Mouse (Mus musculus) MEL (cell line): ENCODE data around the gene Zfp335. TPM values are rescaled to one million over a fixed set of nuclear protein-coding genes. Genes with fewer than 3 reads are reported as not detected.
A peak's percentile ranks its signal among the peaks of the same experiment; 100 is the strongest.

ENCODE experiments used
- DNase-seq: peaks from one replicate; pipeline ENCODE4 v3.0.0; 2011; ENCODE audit warnings: low read depth, low spot score
- H3K27ac ChIP-seq: 2 replicates; pipeline ENCODE4 v1.5.1; 2012; ENCODE audit warnings: low read depth, mild to moderate bottlenecking, control low read depth, low read length, moderate library complexity; ENCODE audit not compliant: control insufficient read depth
- H3K27me3 ChIP-seq, 2 experiments: fragments of 150-350 bp in 1 of 2; sonication (generic) in 1 of 2; 2 replicates each; pipeline ENCODE4 v1.6.1; 2012; ENCODE audit warnings: low read length in 2 of 2, mild to moderate bottlenecking in 2 of 2, improper control_type of control experiment in 1 of 2, moderate library complexity in 1 of 2; ENCODE audit not compliant: insufficient read depth in 2 of 2, control insufficient read depth in 1 of 2
- H3K36me3 ChIP-seq, 2 experiments: 2 replicates each; pipeline ENCODE4 v1.6.1; 2012 to 2014; ENCODE audit warnings: low read length in 2 of 2, improper control_type of control experiment in 1 of 2, inconsistent platforms in 1 of 2, mild to moderate bottlenecking in 1 of 2; ENCODE audit not compliant: insufficient read depth in 2 of 2, control insufficient read depth in 1 of 2
- H3K4me1 ChIP-seq, 2 experiments: fragments of 150-350 bp in 1 of 2; sonication (generic) in 1 of 2; 2 replicates each; pipeline ENCODE4 v1.6.1; 2012; ENCODE audit warnings: low read length in 2 of 2, improper control_type of control experiment in 1 of 2, mild to moderate bottlenecking in 1 of 2; ENCODE audit not compliant: insufficient read depth in 2 of 2, control insufficient read depth in 1 of 2
- H3K4me3 ChIP-seq, 2 experiments: fragments of 150-350 bp in 1 of 2; sonication (generic) in 1 of 2; 2 replicates each; pipeline ENCODE4 v1.5.1; 2012; ENCODE audit warnings: low read depth in 2 of 2, low read length in 2 of 2, mild to moderate bottlenecking in 2 of 2, moderate library complexity in 2 of 2, control low read depth in 1 of 2, improper control_type of control experiment in 1 of 2; ENCODE audit not compliant: control insufficient read depth in 1 of 2, insufficient read depth in 1 of 2
- H3K79me2 ChIP-seq: 2 replicates; pipeline ENCODE4 v1.6.1; 2012; ENCODE audit warnings: mild to moderate bottlenecking, low read length, moderate library complexity; ENCODE audit not compliant: control insufficient read depth, poor library complexity, insufficient read depth
- H3K9ac ChIP-seq: 2 replicates; pipeline ENCODE4 v1.6.1; 2012; ENCODE audit warnings: low read depth, mild to moderate bottlenecking, control low read depth, low read length, moderate library complexity; ENCODE audit not compliant: control insufficient read depth, poor library complexity, severe bottlenecking
- H3K9me3 ChIP-seq: fragments of 150-350 bp; sonication (generic); replicated peaks from 2 replicates; pipeline ENCODE4 v1.6.1; 2012; ENCODE audit warnings: mild to moderate bottlenecking, low read length, improper control_type of control experiment, moderate library complexity; ENCODE audit not compliant: insufficient read depth
- BHLHE40 ChIP-seq: IDR thresholded peaks from 2 replicates; pipeline ENCODE4 v1.6.1; 2012; ENCODE audit warnings: low read depth, mild to moderate bottlenecking, inconsistent platforms, low read length, improper control_type of control experiment, borderline replicate concordance
- E2F4 ChIP-seq: IDR thresholded peaks from 2 replicates; pipeline ENCODE4 v1.6.1; 2011; ENCODE audit warnings: low read depth, low read length, improper control_type of control experiment, borderline replicate concordance
- ELF1 ChIP-seq: IDR thresholded peaks from 2 replicates; pipeline ENCODE4 v1.6.1; 2014; ENCODE audit warnings: low read depth, mild to moderate bottlenecking, inconsistent platforms, low read length, improper control_type of control experiment, moderate library complexity
- EP300 ChIP-seq, 2 experiments: IDR thresholded peaks; 2 replicates each; pipeline ENCODE4 v1.6.1; 2011; ENCODE audit warnings: improper control_type of control experiment in 2 of 2, low read length in 2 of 2, low read depth in 1 of 2, mild to moderate bottlenecking in 1 of 2
- GABPA ChIP-seq: IDR thresholded peaks from 2 replicates; pipeline ENCODE4 v1.6.1; 2012; ENCODE audit warnings: low read depth, mild to moderate bottlenecking, inconsistent platforms, low read length, improper control_type of control experiment, moderate library complexity
- HCFC1 ChIP-seq: IDR thresholded peaks from 2 replicates; pipeline ENCODE4 v1.6.1; 2012; ENCODE audit warnings: low read depth, mild to moderate bottlenecking, inconsistent platforms, low read length, improper control_type of control experiment, moderate library complexity
- JUND ChIP-seq: IDR thresholded peaks from 2 replicates; pipeline ENCODE4 v1.6.1; 2011; ENCODE audit warnings: low read depth, mild to moderate bottlenecking, improper control_type of control experiment, low read length
- KAT2A ChIP-seq: conservative IDR thresholded peaks from 2 replicates; pipeline ENCODE4 v1.6.1; 2012; ENCODE audit warnings: low read depth, low read length, improper control_type of control experiment, inconsistent platforms
- MAFK ChIP-seq: IDR thresholded peaks from 2 replicates; pipeline ENCODE4 v1.6.1; 2011; ENCODE audit warnings: low read depth, mild to moderate bottlenecking, low read length, improper control_type of control experiment, borderline replicate concordance
- MAX ChIP-seq: IDR thresholded peaks from 2 replicates; pipeline ENCODE4 v1.6.1; 2011; ENCODE audit warnings: low read length, improper control_type of control experiment
- MAZ ChIP-seq: IDR thresholded peaks from 2 replicates; pipeline ENCODE4 v1.6.1; 2012; ENCODE audit warnings: low read depth, mild to moderate bottlenecking, inconsistent platforms, low read length, improper control_type of control experiment
- MXI1 ChIP-seq: IDR thresholded peaks from 2 replicates; pipeline ENCODE4 v1.6.1; 2011; ENCODE audit warnings: mild to moderate bottlenecking, low read depth, low read length, improper control_type of control experiment
- MYB ChIP-seq: IDR thresholded peaks from 2 replicates; pipeline ENCODE4 v1.6.1; 2011; ENCODE audit warnings: mild to moderate bottlenecking, low read depth, low read length, improper control_type of control experiment
- NELFE ChIP-seq: IDR thresholded peaks from 2 replicates; pipeline ENCODE4 v1.6.1; 2011; ENCODE audit warnings: low read depth, low read length, improper control_type of control experiment
- SIN3A ChIP-seq: IDR thresholded peaks from 2 replicates; pipeline ENCODE4 v1.6.1; 2012; ENCODE audit warnings: low read length, improper control_type of control experiment, inconsistent platforms
- SMC3 ChIP-seq: IDR thresholded peaks from 2 replicates; pipeline ENCODE4 v1.6.1; 2011; ENCODE audit warnings: low read depth, low read length, improper control_type of control experiment
- TCF12 ChIP-seq: IDR thresholded peaks from 2 replicates; pipeline ENCODE4 v1.6.1; 2014; ENCODE audit warnings: low read depth, mild to moderate bottlenecking, inconsistent platforms, low read length, improper control_type of control experiment, moderate library complexity
- UBTF ChIP-seq: IDR thresholded peaks from 2 replicates; pipeline ENCODE4 v1.6.1; 2012; ENCODE audit warnings: low read depth, mild to moderate bottlenecking, inconsistent platforms, low read length, improper control_type of control experiment, moderate library complexity, borderline replicate concordance; ENCODE audit not compliant: insufficient read depth
- USF1 ChIP-seq: IDR thresholded peaks from 2 replicates; pipeline ENCODE4 v1.6.1; 2014; ENCODE audit warnings: low read depth, mild to moderate bottlenecking, inconsistent platforms, low read length, improper control_type of control experiment, moderate library complexity
- USF2 ChIP-seq, 2 experiments: IDR thresholded peaks; 2 replicates each; pipeline ENCODE4 v1.6.1; 2011 to 2012; ENCODE audit warnings: improper control_type of control experiment in 2 of 2, low read length in 2 of 2, borderline replicate concordance in 1 of 2, inconsistent platforms in 1 of 2, low read depth in 1 of 2, mild to moderate bottlenecking in 1 of 2; ENCODE audit not compliant: insufficient read depth in 1 of 2
- ZC3H11A ChIP-seq: IDR thresholded peaks from 2 replicates; pipeline ENCODE4 v1.6.1; 2012; ENCODE audit warnings: low read depth, mild to moderate bottlenecking, inconsistent platforms, low read length, improper control_type of control experiment
- ZMIZ1 ChIP-seq: IDR thresholded peaks from 2 replicates; pipeline ENCODE4 v1.6.1; 2012; ENCODE audit warnings: low read depth, mild to moderate bottlenecking, inconsistent platforms, low read length, improper control_type of control experiment, moderate library complexity
- ZNF384 ChIP-seq: IDR thresholded peaks from 2 replicates; pipeline ENCODE4 v1.6.1; 2012; ENCODE audit warnings: low read depth, mild to moderate bottlenecking, inconsistent platforms, low read length, improper control_type of control experiment
- polyA plus RNA-seq, 2 experiments: library from polyadenylated mRNA; stranded (reverse) in 1 of 2; unstranded in 1 of 2; fragments of >175 nt in 1 of 2; fragments of >200 nt in 1 of 2; gene quantifications; 2 replicates each; pipeline versions ENCODE4 v1.2.1 to v1.2.4; 2012; ENCODE audit warnings: low replicate concordance in 2 of 2, low read depth in 1 of 2; ENCODE audit not compliant: insufficient read length in 2 of 2, insufficient read depth in 1 of 2, missing spikeins in 1 of 2
- total RNA-seq: library from RNA; depleted of rRNA; stranded (reverse); fragments of 300-350 nt; gene quantifications from 2 replicates; pipeline ENCODE4 v1.2.3, GENCODE M21; 2012

Gene Zfp335
- total and polyA plus RNA-seq, 3 experiments: 12.6 to 24.1 TPM; not detected in 1

DNA sequence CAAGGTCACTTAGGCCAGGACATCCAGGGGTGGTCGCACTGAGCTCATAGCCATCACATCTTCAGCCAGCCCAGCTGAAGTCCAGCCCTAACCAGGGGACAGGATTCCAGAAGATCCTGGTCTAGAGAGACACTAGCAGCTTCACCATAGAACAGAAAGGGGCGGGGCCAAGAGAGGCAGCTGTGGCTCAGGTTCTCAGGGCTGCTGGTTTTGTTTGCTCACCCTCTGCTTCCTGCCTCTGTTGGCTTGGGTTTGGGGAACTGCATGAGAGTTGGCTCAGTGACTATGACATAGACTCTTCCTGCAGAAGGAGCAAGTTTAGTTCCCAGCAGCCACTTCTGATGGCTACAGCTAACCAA is 1.9 kb upstream of the Zfp335 start:
- Histone ChIP-seq H3K9me3 (no peaks in the 10 kb centered on the region), H3K4me1 (peaks cover 8 to 21% of the 10 kb centered on the region in 2 experiments), H3K79me2 (peaks cover 25% of the 10 kb centered on the region), H3K9ac (peak overlapping the region; percentile 21), H3K27me3 (no peaks in the 10 kb centered on the region), H3K4me3 (peak overlapping the region in 1 of 2 experiments; percentile 24; a peak in 1 of 4 replicates), H3K36me3 (peaks cover 0 to 14% of the 10 kb centered on the region in 2 experiments; a peak in 2 of 4 replicates), H3K27ac (peak overlapping the region; percentile 93)
- DNase-seq: peak; percentile 92
- peak; percentile 19; the same call in 1 of the 2 replicates for TF ChIP-seq TCF12
- 0 out of 2 replicates have a peak, but pooled peaks have one; percentile 49 for TF ChIP-seq MXI1
- no peak for TF ChIP-seq MAFK
- TF ChIP-seq NELFE: no peak
- TF ChIP-seq ZMIZ1: 0 out of 2 replicates have a peak, but pooled peaks have one; percentile 9
- no peak for TF ChIP-seq BHLHE40
- no peak; a peak in 1 of 4 replicates for TF ChIP-seq EP300 (IDR thresholded peaks at IDR 0.05; ENCODE audit: low read depth in 1 of 2, low read length in 2 of 2)
- no peak for TF ChIP-seq ZNF384
- TF ChIP-seq JUND: no peak
- peak; percentile 50; the same call in 1 of the 2 replicates for TF ChIP-seq ELF1
- TF ChIP-seq UBTF: no peak
- no peak for TF ChIP-seq ZC3H11A
- 0 out of 2 replicates have a peak, but pooled peaks have one; percentile 10 for TF ChIP-seq MAZ
- peak; percentile 58 for TF ChIP-seq SIN3A
- no peak for TF ChIP-seq MYB
- peak; percentile 30; the same call in 1 of the 2 replicates for TF ChIP-seq KAT2A
- no peak for TF ChIP-seq SMC3
- TF ChIP-seq USF2 (IDR thresholded peaks at IDR 0.05; ENCODE audit: borderline replicate concordance in 1 of 2, insufficient read depth in 1 of 2, low read depth in 1 of 2, low read length in 2 of 2): no peak
- TF ChIP-seq E2F4: no peak
- TF ChIP-seq USF1: no peak
- no peak; the same call in 1 of the 2 replicates for TF ChIP-seq HCFC1
- TF ChIP-seq MAX: no peak; the same call in 1 of the 2 replicates
- no peak for TF ChIP-seq GABPA
